Mouse (Mus musculus): ENCODE measurements around the gene Rabgap1l. TPM values are rescaled to one million over a fixed set of nuclear protein-coding genes. Genes with fewer than 3 reads are reported as not detected.

Rabgap1l gene
- polyA plus RNA-seq, 1 experiment from 2014 or later, result 18.7 TPM

GRCm38 (mm10) chr1:160339374-160339773 lies 453.6 kb downstream of the Rabgap1l start:
- no peak overlapping the region for H3K4me3 ChIP-seq
- no peak overlapping the region for H3K27ac ChIP-seq
- no peak overlapping the region for H3K4me2 ChIP-seq (replicated peaks)
- ATAC-seq (ENCODE audit: low FRiP score, low read depth), result no peak
- whole genome bisulfite sequencing, result 84% methylated on average over 4 of the region's 4 CpGs
- H3K9ac ChIP-seq, result no peak overlapping the region
- no peaks in the 10 kb centered on the region for H3K36me3 ChIP-seq
- no peaks in the 10 kb centered on the region for H3K4me1 ChIP-seq
- no peaks in the 10 kb centered on the region for H3K9me3 ChIP-seq
- no peaks in the 10 kb centered on the region for H3K27me3 ChIP-seq

DNA sequence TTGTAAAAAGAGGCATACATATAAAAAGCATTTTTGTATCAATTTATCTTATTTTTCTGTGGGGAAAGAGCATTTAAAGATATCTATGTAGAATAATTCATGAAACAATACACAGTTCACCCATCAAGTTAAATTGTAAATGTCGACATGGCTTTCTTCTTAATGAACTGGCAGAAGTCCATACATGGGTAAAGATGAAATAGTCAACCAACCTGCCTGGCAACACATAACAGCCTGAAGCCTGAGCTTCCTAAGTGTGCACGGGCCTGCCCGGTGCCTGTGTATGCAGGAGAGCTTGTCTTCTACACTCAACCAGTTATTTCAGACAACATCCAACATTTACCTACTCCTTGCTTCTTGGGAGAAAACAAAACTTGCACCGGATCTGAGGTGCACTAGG lies 458.2 kb downstream of the Rabgap1l start:
- no peak overlapping the region for H3K9ac ChIP-seq
- no peaks in the 10 kb centered on the region for H3K36me3 ChIP-seq
- H3K9me3 ChIP-seq, result no peaks in the 10 kb centered on the region
- H3K4me2 ChIP-seq (replicated peaks), result no peak overlapping the region
- no peak overlapping the region for H3K4me3 ChIP-seq
- no peaks in the 10 kb centered on the region for H3K27me3 ChIP-seq
- H3K4me1 ChIP-seq, result no peaks in the 10 kb centered on the region
- no peak overlapping the region for H3K27ac ChIP-seq
- no peak for ATAC-seq (ENCODE audit: low FRiP score, low read depth)
- 76% methylated on average over 4 of the region's 4 CpGs for WGBS

GRCm38 (mm10) chr1:160330828-160331227 lies 462.2 kb downstream of the Rabgap1l start:
- Histone ChIP-seq H3K27ac (no peak overlapping the region), H3K4me3 (no peak overlapping the region)
- WGBS, result 60% methylated on average over 1 of the region's 1 CpGs

DNA sequence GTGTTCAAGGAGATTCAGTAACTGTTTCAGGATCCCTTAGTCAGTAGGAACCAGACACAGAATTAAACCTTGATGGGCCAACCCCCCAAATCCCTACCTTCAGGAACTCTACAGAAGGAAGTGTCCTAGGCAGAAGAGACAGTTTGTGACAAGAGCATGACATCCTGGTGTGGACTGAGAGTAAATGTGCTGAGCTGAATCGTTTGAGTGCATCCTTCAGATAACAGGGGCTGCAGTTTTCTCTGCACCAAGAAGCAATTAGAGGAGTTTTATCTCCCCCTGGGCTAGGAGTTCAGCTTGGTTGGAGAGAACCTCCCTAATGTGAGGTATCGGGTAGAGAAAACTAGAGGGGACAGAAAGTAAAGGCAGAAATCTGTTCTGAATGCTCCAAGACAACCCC lies 462.8 kb downstream of the Rabgap1l start:
- Histone ChIP-seq H3K4me3 (no peak overlapping the region), H3K27ac (no peak overlapping the region), H3K4me2 (replicated peaks) (no peak overlapping the region), H3K36me3 (no peaks in the 10 kb centered on the region), H3K9me3 (no peaks in the 10 kb centered on the region), H3K9ac (no peak overlapping the region), H3K4me1 (no peaks in the 10 kb centered on the region), H3K27me3 (no peaks in the 10 kb centered on the region)
- WGBS, result 58% methylated on average over 2 of the region's 2 CpGs
- no peak for ATAC-seq (ENCODE audit: low FRiP score, low read depth)

More at GRCm38 (mm10) chr1:160330828-160331227, 462.2 kb downstream of the Rabgap1l start:
- ATAC-seq (ENCODE audit: low FRiP score, low read depth), result no peak
- Histone ChIP-seq H3K9me3 (no peaks in the 10 kb centered on the region), H3K36me3 (no peaks in the 10 kb centered on the region), H3K4me2 (replicated peaks) (no peak overlapping the region), H3K9ac (no peak overlapping the region), H3K4me1 (no peaks in the 10 kb centered on the region), H3K27me3 (no peaks in the 10 kb centered on the region)

DNA sequence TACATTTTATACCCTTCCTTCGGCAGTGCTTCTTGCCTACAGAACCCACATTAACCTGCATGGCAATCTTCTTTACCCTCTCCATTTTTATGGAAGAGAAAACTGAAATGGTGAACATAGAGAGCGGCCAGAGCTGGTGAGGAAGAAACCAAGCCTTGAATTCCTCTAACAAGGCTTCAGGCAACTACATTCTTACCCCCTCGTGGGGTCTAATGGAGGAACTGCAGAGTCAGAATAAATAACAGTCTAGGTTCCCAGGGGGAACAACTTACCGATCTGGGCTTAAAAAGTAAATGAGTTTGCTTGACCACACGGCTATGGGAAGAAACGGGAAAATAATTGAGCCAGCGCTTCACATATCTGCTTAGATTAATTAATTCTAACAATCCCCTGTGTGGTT lies 463.2 kb downstream of the Rabgap1l start:
- no peak overlapping the region for H3K9ac ChIP-seq
- H3K4me3 ChIP-seq, result no peak overlapping the region
- H3K4me2 ChIP-seq (replicated peaks), result no peak overlapping the region
- no peak overlapping the region for H3K27ac ChIP-seq
- 57% methylated on average over 7 of the region's 7 CpGs for WGBS
- no peaks in the 10 kb centered on the region for H3K27me3 ChIP-seq
- H3K9me3 ChIP-seq, result no peaks in the 10 kb centered on the region
- H3K4me1 ChIP-seq, result 0 out of 2 replicates have a peak, but pooled peaks cover 2% of the 10 kb centered on the region
- H3K36me3 ChIP-seq, result no peaks in the 10 kb centered on the region
- ATAC-seq (ENCODE audit: low FRiP score, low read depth), result no peak

GRCm38 (mm10) chr1:160327531-160327930 lies 465.5 kb downstream of the Rabgap1l start:
- Histone ChIP-seq H3K4me1 (0 out of 2 replicates have a peak, but pooled peaks cover 6% of the 10 kb centered on the region), H3K36me3 (no peaks in the 10 kb centered on the region), H3K9ac (no peak overlapping the region), H3K9me3 (no peaks in the 10 kb centered on the region), H3K4me3 (no peak overlapping the region), H3K4me2 (replicated peaks) (no peak overlapping the region), H3K27me3 (no peaks in the 10 kb centered on the region), H3K27ac (no peak overlapping the region)
- WGBS, result 44% methylated on average over 1 of the region's 1 CpGs
- ATAC-seq (ENCODE audit: low FRiP score, low read depth), result no peak

DNA sequence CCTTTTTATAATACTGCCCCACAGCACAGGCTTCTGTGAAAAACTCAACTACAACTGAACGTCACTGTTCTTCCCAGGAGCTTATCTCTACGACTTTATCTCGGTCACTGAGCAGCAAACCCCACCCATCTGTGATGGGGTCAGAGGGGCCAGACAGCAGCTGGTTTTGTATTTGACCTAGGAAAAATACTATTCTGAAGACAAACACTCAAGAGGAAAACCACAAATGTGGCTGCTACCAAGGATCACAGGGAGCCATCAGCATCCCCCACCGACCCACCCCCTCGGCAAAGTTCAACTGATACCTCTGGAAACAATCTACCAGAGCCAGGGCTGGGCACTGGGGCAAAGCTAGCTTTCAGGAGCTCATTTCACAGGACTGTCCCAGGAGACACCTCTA lies 467.5 kb downstream of the Rabgap1l start:
- H3K27ac ChIP-seq, result no peak overlapping the region
- H3K36me3 ChIP-seq, result no peaks in the 10 kb centered on the region
- no peak overlapping the region for H3K9ac ChIP-seq
- ATAC-seq (ENCODE audit: low FRiP score, low read depth), result no peak
- WGBS, result 65% methylated on average over 5 of the region's 5 CpGs
- 0 out of 2 replicates have a peak, but pooled peaks cover 6% of the 10 kb centered on the region for H3K4me1 ChIP-seq
- no peaks in the 10 kb centered on the region for H3K9me3 ChIP-seq
- no peak overlapping the region for H3K4me3 ChIP-seq
- H3K27me3 ChIP-seq, result no peaks in the 10 kb centered on the region
- H3K4me2 ChIP-seq (replicated peaks), result no peak overlapping the region

- Histone ChIP-seq H3K27ac (no peak overlapping the region), H3K9me3 (no peaks in the 10 kb centered on the region), H3K9ac (no peak overlapping the region), H3K4me1 (0 out of 2 replicates have a peak, but pooled peaks cover 6% of the 10 kb centered on the region), H3K36me3 (no peaks in the 10 kb centered on the region), H3K4me3 (no peak overlapping the region), H3K4me2 (replicated peaks) (no peak overlapping the region), H3K27me3 (no peaks in the 10 kb centered on the region)
- 90% methylated on average over 1 of the region's 1 CpGs for WGBS
- no peak for ATAC-seq (ENCODE audit: low FRiP score, low read depth)
These were observed 472.3 kb downstream of the Rabgap1l start for GRCm38 (mm10) chr1:160320690-160321089.

DNA sequence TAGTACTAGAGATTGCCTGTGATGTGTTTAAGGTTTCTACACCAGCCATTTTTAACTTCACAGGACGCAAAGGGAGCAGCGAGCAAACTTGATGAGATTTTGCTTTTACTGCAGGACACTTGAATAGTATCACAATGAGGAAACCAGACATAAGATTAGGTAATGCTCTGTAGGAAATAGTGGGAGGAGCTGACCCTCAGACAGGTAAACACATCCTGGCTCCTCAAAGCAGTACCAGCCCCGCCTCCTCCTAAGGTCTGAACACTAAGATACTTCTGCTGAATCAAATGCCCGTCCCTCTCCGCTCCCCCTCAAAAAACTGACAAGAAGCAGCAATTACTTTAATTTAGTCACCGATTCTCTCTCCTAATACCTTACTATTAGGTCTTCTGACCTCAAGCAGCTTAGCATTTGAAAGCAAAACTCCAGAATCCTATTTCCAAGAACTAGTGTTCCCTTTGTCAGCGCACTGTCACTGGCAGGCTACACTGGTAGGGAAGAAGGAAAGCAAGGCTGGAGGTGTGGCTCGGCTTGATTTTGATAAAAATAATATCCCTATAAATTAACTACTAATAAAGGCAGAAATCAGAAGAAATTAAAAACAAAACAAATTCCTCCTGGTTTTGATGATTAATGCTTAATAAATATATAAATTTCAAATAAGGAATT lies 474.8 kb downstream of the Rabgap1l start:
- ATAC-seq (ENCODE audit: low FRiP score, low read depth), result no peak
- H3K36me3 ChIP-seq, result no peaks in the 10 kb centered on the region
- no peaks in the 10 kb centered on the region for H3K9me3 ChIP-seq
- H3K27ac ChIP-seq, result no peak overlapping the region
- no peaks in the 10 kb centered on the region; the same call in 1 of the 2 replicates for H3K4me1 ChIP-seq
- H3K4me3 ChIP-seq, result no peak overlapping the region
- H3K4me2 ChIP-seq (replicated peaks), result no peak overlapping the region
- H3K9ac ChIP-seq, result no peak overlapping the region
- WGBS, result 76% methylated on average over 8 of the region's 8 CpGs
- H3K27me3 ChIP-seq, result no peaks in the 10 kb centered on the region

DNA sequence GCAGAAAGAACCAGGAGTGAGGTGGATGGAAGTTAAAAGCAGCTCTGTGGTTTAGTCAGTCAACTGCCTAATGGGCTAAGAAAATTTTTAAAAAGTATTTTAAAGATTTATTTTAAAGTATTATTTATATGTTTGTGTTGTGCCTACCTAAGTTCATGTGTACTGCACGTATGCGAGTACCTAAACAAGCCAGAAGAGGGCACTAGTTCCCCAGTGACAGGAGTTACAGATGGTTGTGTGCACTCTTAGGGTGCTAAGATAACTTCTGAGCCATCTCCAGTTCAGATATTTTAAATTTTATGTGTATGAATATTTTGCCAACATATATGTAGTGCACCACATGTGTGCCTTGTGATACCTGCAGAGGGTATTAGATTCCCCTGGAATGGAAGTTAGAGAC lies 476.8 kb downstream of the Rabgap1l start:
- H3K4me2 ChIP-seq (replicated peaks), result no peak overlapping the region
- no peaks in the 10 kb centered on the region for H3K27me3 ChIP-seq
- WGBS, result 96% methylated on average over 2 of the region's 2 CpGs
- no peak overlapping the region for H3K9ac ChIP-seq
- no peaks in the 10 kb centered on the region; the same call in 1 of the 2 replicates for H3K4me1 ChIP-seq
- H3K36me3 ChIP-seq, result no peaks in the 10 kb centered on the region
- H3K27ac ChIP-seq, result no peak overlapping the region
- no peak overlapping the region for H3K4me3 ChIP-seq
- no peaks in the 10 kb centered on the region for H3K9me3 ChIP-seq
- no peak for ATAC-seq (ENCODE audit: low FRiP score, low read depth)

- Histone ChIP-seq H3K9me3 (no peaks in the 10 kb centered on the region), H3K9ac (no peak overlapping the region), H3K4me1 (peaks cover 10% of the 10 kb centered on the region), H3K27ac (no peak overlapping the region), H3K4me2 (replicated peaks) (no peak overlapping the region), H3K36me3 (no peaks in the 10 kb centered on the region), H3K27me3 (no peaks in the 10 kb centered on the region), H3K4me3 (no peak overlapping the region)
- ATAC-seq (ENCODE audit: low FRiP score, low read depth), result no peak
- 84% methylated on average over 4 of the region's 4 CpGs for WGBS
These were observed 480.4 kb downstream of the Rabgap1l start for GRCm38 (mm10) chr1:160312658-160313057.

GRCm38 (mm10) chr1:160311861-160312260 lies 481.1 kb downstream of the Rabgap1l start:
- Histone ChIP-seq H3K27ac (no peak overlapping the region), H3K4me1 (peaks cover 10% of the 10 kb centered on the region), H3K4me2 (replicated peaks) (no peak overlapping the region), H3K9ac (no peak overlapping the region), H3K4me3 (no peak overlapping the region), H3K9me3 (no peaks in the 10 kb centered on the region), H3K27me3 (no peaks in the 10 kb centered on the region), H3K36me3 (no peaks in the 10 kb centered on the region)
- 29% methylated on average over 2 of the region's 2 CpGs for WGBS
- ATAC-seq (ENCODE audit: low FRiP score, low read depth), result no peak

- Histone ChIP-seq H3K27me3 (no peaks in the 10 kb centered on the region), H3K9me3 (no peaks in the 10 kb centered on the region), H3K4me2 (replicated peaks) (no peak overlapping the region), H3K4me1 (peaks cover 10% of the 10 kb centered on the region), H3K27ac (no peak overlapping the region), H3K36me3 (no peaks in the 10 kb centered on the region), H3K4me3 (no peak overlapping the region), H3K9ac (no peak overlapping the region)
- ATAC-seq (ENCODE audit: low FRiP score, low read depth), result no peak
- WGBS, result 48% methylated on average over 5 of the region's 5 CpGs
These were observed 483.1 kb downstream of the Rabgap1l start for GRCm38 (mm10) chr1:160309951-160310350.
